Mouse (Mus musculus) cerebellum, postnatal 10 days (tissue): Measurements from ENCODE around the gene Lamc1.

Experiments used
- DNase-seq, 2 experiments: peaks; one replicate each; pipeline ENCODE4 v3.0.0; 2021; ENCODE audit warnings: mixed read lengths in 2 of 2

Lamc1 gene

GRCm38 (mm10) chr1:153185828-153186803 is 146.5 kb downstream of the Lamc1 start, which contains the start of gene Lamc2:
Lamc2 (minus strand) TSS chr1:153186447.
- peak; percentile 33 to 47 for DNase-seq

- DNase-seq: peak; percentile 26 to 60
These were observed 151.8 kb downstream of the Lamc1 start for GRCm38 (mm10) chr1:153180586-153181289.

- no peak for DNase-seq
These were observed 152.4 kb downstream of the Lamc1 start for GRCm38 (mm10) chr1:153180160-153180559.

GRCm38 (mm10) chr1:153174801-153175200 is 157.8 kb downstream of the Lamc1 start:
- DNase-seq: peak; percentile 94 to 95

- peak; percentile 24 to 25 for DNase-seq
These were observed 159.3 kb downstream of the Lamc1 start for GRCm38 (mm10) chr1:153173276-153173675.

GRCm38 (mm10) chr1:153172291-153172731 is 160.3 kb downstream of the Lamc1 start:
- no peak for DNase-seq

- DNase-seq: no peak
These were observed 161.6 kb downstream of the Lamc1 start for GRCm38 (mm10) chr1:153171011-153171410.
